Mouse (Mus musculus): Measurements from ENCODE around the gene Spsb1.

DNA sequence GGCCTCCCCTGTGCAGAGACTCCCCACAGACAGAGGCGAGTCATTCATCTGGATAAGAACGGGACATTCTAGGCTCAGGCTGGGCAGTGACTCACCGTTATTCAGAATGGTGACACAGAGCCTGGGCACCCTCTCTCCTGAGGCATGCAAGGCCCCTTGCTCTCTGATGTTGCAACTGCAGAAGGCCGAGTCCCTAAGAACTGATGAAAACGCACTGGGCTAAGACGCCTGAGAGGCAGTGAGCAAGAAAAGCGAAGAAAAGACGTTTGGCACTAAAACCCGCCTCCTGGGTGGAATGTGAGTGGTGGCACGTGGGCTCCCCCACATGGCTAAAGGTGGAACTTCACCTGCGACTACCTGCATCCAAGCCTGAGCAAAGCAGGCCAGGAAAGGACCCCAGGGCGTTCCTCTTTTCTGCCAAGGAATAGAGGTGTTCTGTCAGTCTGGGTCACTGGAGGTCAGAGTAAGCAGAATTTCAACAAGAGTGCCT lies 25.0 kb upstream of the Spsb1 start:
- TF ChIP-seq CTCF (IDR thresholded peaks at IDR 0.05; ENCODE audit: control insufficient read depth, insufficient read depth, low read length) = peak; percentile 91
- TF ChIP-seq POLR2A (IDR thresholded peaks at IDR 0.05; ENCODE audit: borderline replicate concordance, control insufficient read depth, low read depth, low read length) = no peak

Data from bone marrow, adult 2 months (tissue).